Mouse (Mus musculus): ENCODE measurements around the gene Arrb2. TPM values are rescaled to one million over a fixed set of nuclear protein-coding genes. Genes with fewer than 3 reads are reported as not detected.

The Arrb2 gene
- polyA plus RNA-seq, 1 experiment = 39.6 TPM

DNA sequence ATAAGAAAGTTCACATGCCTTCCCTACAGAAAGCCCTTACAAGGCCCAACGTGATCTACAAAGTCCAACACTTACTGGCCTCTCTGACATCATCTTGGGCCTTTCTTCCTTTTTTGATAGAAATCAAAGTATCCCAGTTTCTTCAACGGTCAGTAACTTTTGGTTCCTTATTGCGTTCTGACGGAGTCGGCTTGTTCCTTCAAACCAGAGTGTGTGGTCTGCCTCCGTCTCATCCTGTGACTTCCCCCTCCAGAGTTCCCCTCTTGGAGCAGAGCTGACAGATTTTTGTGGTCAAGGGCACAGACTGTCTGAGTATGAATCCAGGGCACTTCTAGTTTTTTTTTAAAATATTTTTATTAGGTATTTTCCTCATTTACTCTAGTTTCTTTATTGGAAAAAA lies 57.2 kb downstream of the Arrb2 start:
- Histone ChIP-seq H3K4me1 (ENCODE audit: control insufficient read depth, insufficient read depth, low read length) (no peaks in the 10 kb centered on the region), H3K9ac (ENCODE audit: low read depth, poor library complexity, severe bottlenecking) (no peak overlapping the region), H3K4me3 (ENCODE audit: low read depth, low read length) (no peak overlapping the region), H3K27me3 (ENCODE audit: control insufficient read depth, insufficient read depth, low read length, poor library complexity, severe bottlenecking) (no peaks in the 10 kb centered on the region), H3K9me3 (replicated peaks; ENCODE audit: control insufficient read depth, insufficient read depth, low read length, poor library complexity, severe bottlenecking) (no peaks in the 10 kb centered on the region), H3K36me3 (ENCODE audit: control insufficient read depth, insufficient read depth, low read length, poor library complexity, severe bottlenecking) (no peaks in the 10 kb centered on the region), H3K27ac (ENCODE audit: insufficient read depth, low read length) (no peak overlapping the region)
- TF ChIP-seq POLR2A (IDR thresholded peaks at IDR 0.05; ENCODE audit: insufficient read depth, low read length) (no peak), CTCF (IDR thresholded peaks at IDR 0.05; ENCODE audit: low read depth, low read length) (no peak), EP300 (IDR thresholded peaks at IDR 0.05; ENCODE audit: insufficient read depth, low read depth, low read length) (no peak)

Other genes with a start within 250 kb of the Arrb2 start
- gene Slc16a11, start 219.9 kb upstream of the Arrb2 start, polyA plus RNA-seq (2011; ENCODE audit: insufficient read depth, insufficient read length, low read depth, missing spikeins) = 2.0 and 3.5 TPM in 2 replicates
- 8.9 and 11.2 TPM in 2 replicates for gene Slc16a13, start 211.6 kb upstream of the Arrb2 start, polyA plus RNA-seq (2011; ENCODE audit: insufficient read depth, insufficient read length, low read depth, missing spikeins)
- gene Bcl6b, start 202.8 kb upstream of the Arrb2 start, polyA plus RNA-seq (2011; ENCODE audit: insufficient read depth, insufficient read length, low read depth, missing spikeins) = 4.1 TPM in 2 replicates
- gene 0610010K14Rik, start 194.7 kb upstream of the Arrb2 start, polyA plus RNA-seq (2011; ENCODE audit: insufficient read depth, insufficient read length, low read depth, missing spikeins) = 108 and 126 TPM in 2 replicates
- 0.55 and 0.65 TPM in 2 replicates for gene Gm21988, start 192.8 kb upstream of the Arrb2 start, polyA plus RNA-seq (2011; ENCODE audit: insufficient read depth, insufficient read length, low read depth, missing spikeins)
- gene Rnasek, start 192.8 kb upstream of the Arrb2 start, polyA plus RNA-seq (2011; ENCODE audit: insufficient read depth, insufficient read length, low read depth, missing spikeins) = 88.5 and 97.8 TPM in 2 replicates
- gene Alox12, start 177.3 kb upstream of the Arrb2 start, polyA plus RNA-seq (2011; ENCODE audit: insufficient read depth, insufficient read length, low read depth, missing spikeins) = 1.4 and 2.1 TPM in 2 replicates
- gene Alox12e, start 110.0 kb upstream of the Arrb2 start, polyA plus RNA-seq (2011; ENCODE audit: insufficient read depth, insufficient read length, low read depth, missing spikeins) = 0.58 TPM in 1 of 2 replicates, not detected in the other
- 2.2 and 3.0 TPM in 2 replicates for gene Alox15, start 80.6 kb upstream of the Arrb2 start, polyA plus RNA-seq (2011; ENCODE audit: insufficient read depth, insufficient read length, low read depth, missing spikeins)
- gene Pelp1, start 22.6 kb upstream of the Arrb2 start, polyA plus RNA-seq (2011; ENCODE audit: insufficient read depth, insufficient read length, low read depth, missing spikeins) = 74.1 TPM in 2 replicates
- gene Med11, start 19.3 kb downstream of the Arrb2 start, polyA plus RNA-seq (2011; ENCODE audit: insufficient read depth, insufficient read length, low read depth, missing spikeins) = 26.9 and 32.1 TPM in 2 replicates
- 0.78 and 1.3 TPM in 2 replicates for gene Zmynd15, start 26.8 kb downstream of the Arrb2 start, polyA plus RNA-seq (2011; ENCODE audit: insufficient read depth, insufficient read length, low read depth, missing spikeins)
- gene Cxcl16, start 27.3 kb downstream of the Arrb2 start, polyA plus RNA-seq (2011; ENCODE audit: insufficient read depth, insufficient read length, low read depth, missing spikeins) = 15.7 and 16.6 TPM in 2 replicates
- 1.8 and 3.5 TPM in 2 replicates for gene Tm4sf5, start 72.6 kb downstream of the Arrb2 start, polyA plus RNA-seq (2011; ENCODE audit: insufficient read depth, insufficient read length, low read depth, missing spikeins)
- gene Vmo1, start 82.0 kb downstream of the Arrb2 start, polyA plus RNA-seq (2011; ENCODE audit: insufficient read depth, insufficient read length, low read depth, missing spikeins) = not detected in 2 replicates
- not detected in 2 replicates for gene Gltpd2, start 86.6 kb downstream of the Arrb2 start, polyA plus RNA-seq (2011; ENCODE audit: insufficient read depth, insufficient read length, low read depth, missing spikeins)
- gene Psmb6, start 92.7 kb downstream of the Arrb2 start, polyA plus RNA-seq (2011; ENCODE audit: insufficient read depth, insufficient read length, low read depth, missing spikeins) = 244 and 250 TPM in 2 replicates
- gene Gm40193, start 100.3 kb downstream of the Arrb2 start, polyA plus RNA-seq (2011; ENCODE audit: insufficient read depth, insufficient read length, low read depth, missing spikeins) = not detected in 2 replicates
- 7.3 and 8.3 TPM in 2 replicates for gene Pld2, start 107.4 kb downstream of the Arrb2 start, polyA plus RNA-seq (2011; ENCODE audit: insufficient read depth, insufficient read length, low read depth, missing spikeins)
- gene Mink1, start 130.2 kb downstream of the Arrb2 start, polyA plus RNA-seq (2011; ENCODE audit: insufficient read depth, insufficient read length, low read depth, missing spikeins) = 25.2 and 31.8 TPM in 2 replicates
- not detected in 2 replicates for gene 4930544D05Rik, start 183.2 kb downstream of the Arrb2 start, polyA plus RNA-seq (2011; ENCODE audit: insufficient read depth, insufficient read length, low read depth, missing spikeins)
- gene Chrne, start 186.6 kb downstream of the Arrb2 start, polyA plus RNA-seq (2011; ENCODE audit: insufficient read depth, insufficient read length, low read depth, missing spikeins) = 0.56 TPM in 1 of 2 replicates, not detected in the other
- gene Gp1ba, start 206.5 kb downstream of the Arrb2 start, polyA plus RNA-seq (2011; ENCODE audit: insufficient read depth, insufficient read length, low read depth, missing spikeins) = not detected in 2 replicates
- gene Rnf167, start 214.6 kb downstream of the Arrb2 start, polyA plus RNA-seq (2011; ENCODE audit: insufficient read depth, insufficient read length, low read depth, missing spikeins) = 55.2 and 61.8 TPM in 2 replicates
- gene Slc25a11, start 214.8 kb downstream of the Arrb2 start, polyA plus RNA-seq (2011; ENCODE audit: insufficient read depth, insufficient read length, low read depth, missing spikeins) = 45.0 and 48.0 TPM in 2 replicates
- gene Pfn1, start 222.0 kb downstream of the Arrb2 start, polyA plus RNA-seq (2011; ENCODE audit: insufficient read depth, insufficient read length, low read depth, missing spikeins) = 630 and 707 TPM in 2 replicates
- gene Eno3, start 224.6 kb downstream of the Arrb2 start, polyA plus RNA-seq (2011; ENCODE audit: insufficient read depth, insufficient read length, low read depth, missing spikeins) = 14.7 and 15.7 TPM in 2 replicates
- gene Spag7, start 236.8 kb downstream of the Arrb2 start, polyA plus RNA-seq (2011; ENCODE audit: insufficient read depth, insufficient read length, low read depth, missing spikeins) = 195 and 218 TPM in 2 replicates

All from ES-Bruce4 (cell line).